Mouse (Mus musculus) midbrain, embryonic 11.5 days (tissue): ENCODE measurements around the gene Kdm4b. TPM values are rescaled to one million over a fixed set of nuclear protein-coding genes. Genes with fewer than 3 reads are reported as not detected.
A peak's percentile ranks its signal among the peaks of the same experiment; 100 is the strongest.

ENCODE experiments used
- ATAC-seq: fragments of 200-750 bp; cut with Nextera tagmentation; 2 replicates; pipeline ENCODE4 v1.8.0; 2017; ENCODE audit warnings: moderate TSS enrichment, moderate library complexity; ENCODE audit not compliant: low FRiP score
- DNase-seq: peaks from one replicate; pipeline ENCODE4 v3.0.0; 2015; ENCODE audit warnings: low spot score; ENCODE audit errors: missing footprints
- H3K27ac ChIP-seq: fragments of 300-500 bp; sonication (generic); 2 replicates; pipeline ENCODE4 v1.5.1; 2014; ENCODE audit warnings: low read depth, low read length
- H3K27me3 ChIP-seq: fragments of 300-500 bp; sonication (generic); 2 replicates; pipeline ENCODE4 v1.6.1; 2014; ENCODE audit warnings: mild to moderate bottlenecking, low read length, moderate library complexity, mixed read lengths; ENCODE audit not compliant: control insufficient read depth, insufficient read depth
- H3K36me3 ChIP-seq: fragments of 300-500 bp; sonication (generic); 2 replicates; pipeline ENCODE4 v1.6.1; 2014; ENCODE audit warnings: mild to moderate bottlenecking, low read length, moderate library complexity, mixed read lengths; ENCODE audit not compliant: control insufficient read depth, insufficient read depth
- H3K4me1 ChIP-seq: fragments of 300-500 bp; sonication (generic); 2 replicates; pipeline ENCODE4 v1.6.1; 2014; ENCODE audit warnings: low read length; ENCODE audit not compliant: control insufficient read depth, insufficient read depth
- H3K4me2 ChIP-seq: fragments of 300-500 bp; sonication (generic); 2 replicates; pipeline ENCODE4 v1.6.1; 2014; ENCODE audit warnings: mild to moderate bottlenecking, moderate library complexity
- H3K4me3 ChIP-seq: fragments of 300-500 bp; sonication (generic); 2 replicates; pipeline ENCODE4 v1.5.1; 2014; ENCODE audit warnings: low read depth, low read length
- H3K9ac ChIP-seq: fragments of 300-500 bp; sonication (generic); 2 replicates; pipeline ENCODE4 v1.6.1; 2014; ENCODE audit warnings: low read length
- H3K9me3 ChIP-seq: fragments of 300-500 bp; sonication (generic); 2 replicates; pipeline ENCODE4 v1.6.1; 2016; ENCODE audit warnings: low read length; ENCODE audit not compliant: control insufficient read depth
- WGBS: fragments of 180-500 bp; shearing (Covaris S2); extraction: QIAGEN DNeasy Blood & Tissue Kit; methylation state at CpG from one replicate; pipeline ENCODE4 v1.1.7; 2014; 5-methylcytosine and 5-hydroxymethylcytosine counted together
- microRNA-seq: library from miRNA; unstranded; fragments of <30 nt; microRNA quantifications from one replicate; pipeline ENCODE4, GENCODE M21; 2017
- polyA plus RNA-seq: library from polyadenylated mRNA; unstranded; fragments of >200 nt; fragmentation: Nextera tagmentation; extraction: Ambion mirVana; gene quantifications from 2 replicates; pipeline ENCODE4 v1.2.1, GENCODE M21; 2014

Gene Kdm4b
- polyA plus RNA-seq, 1 experiment from 2014 or later, result 39.6 TPM

GRCm38 (mm10) chr17:56443341-56443795 lies 117.5 kb downstream of the Kdm4b start:
- H3K4me1 ChIP-seq, result peaks cover 12% of the 10 kb centered on the region
- H3K4me3 ChIP-seq, result no peak overlapping the region
- H3K9ac ChIP-seq, result no peak overlapping the region
- peaks cover 18% of the 10 kb centered on the region for H3K36me3 ChIP-seq
- no peaks in the 10 kb centered on the region for H3K27me3 ChIP-seq
- no peaks in the 10 kb centered on the region for H3K9me3 ChIP-seq
- DNase-seq, result no peak
- 86% methylated on average over 5 of the region's 5 CpGs for WGBS
- no peak for ATAC-seq
- no peak overlapping the region for H3K4me2 ChIP-seq
- no peak overlapping the region for H3K27ac ChIP-seq

DNA sequence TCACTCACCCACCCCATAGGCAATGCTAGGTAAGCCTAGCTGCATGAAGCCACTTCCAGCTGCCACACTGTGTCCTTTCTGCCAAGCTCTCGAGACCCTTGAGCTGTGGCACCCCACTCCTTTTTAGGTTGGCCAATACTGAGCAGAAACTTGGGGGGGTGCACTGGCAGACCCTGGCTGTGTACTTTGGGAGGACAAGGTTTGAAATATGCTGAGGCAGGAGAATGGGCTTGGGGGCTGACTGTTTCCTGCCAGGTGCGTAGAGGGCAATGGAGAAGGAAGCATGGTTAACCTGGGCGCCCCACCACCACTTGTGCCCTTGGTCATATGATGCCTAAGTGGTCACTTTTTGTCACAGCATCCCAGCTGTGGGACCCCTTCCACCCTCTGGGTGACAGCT lies 118.9 kb downstream of the Kdm4b start:
- peak; percentile 10 for ATAC-seq
- 96% methylated on average over 3 of the region's 3 CpGs for WGBS

DNA sequence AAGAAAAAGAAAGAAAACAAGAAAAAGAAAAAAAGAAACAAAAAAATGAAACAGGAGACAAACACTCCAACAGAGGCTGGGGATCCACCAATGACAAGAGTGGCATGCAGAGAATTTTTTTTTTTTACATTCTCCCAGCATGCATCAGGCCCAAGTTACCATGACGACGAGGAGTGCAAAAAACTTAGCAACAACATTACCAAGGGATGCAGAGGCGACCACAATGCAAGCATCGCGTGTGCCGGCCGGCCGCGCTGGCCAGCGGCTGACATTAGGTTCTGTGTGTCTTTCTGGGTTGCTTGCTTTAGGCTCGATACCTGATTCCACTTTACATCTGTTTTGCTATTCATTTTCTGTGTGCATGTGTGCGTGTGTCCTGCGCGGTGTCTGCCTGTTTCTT lies 119.5 kb downstream of the Kdm4b start:
- ATAC-seq (peak; percentile 42; the same call in 1 of the 2 replicates), DNase-seq (peak; percentile 92)
- H3K4me1 ChIP-seq, result peaks cover 10% of the 10 kb centered on the region
- H3K27ac ChIP-seq, result peak overlapping the region; percentile 35; the same call in 1 of the 2 replicates
- H3K27me3 ChIP-seq, result no peaks in the 10 kb centered on the region
- H3K36me3 ChIP-seq, result peaks cover 29% of the 10 kb centered on the region
- H3K9ac ChIP-seq, result peak overlapping the region; percentile 47; the same call in 1 of the 2 replicates
- WGBS, result 51% methylated on average over 14 of the region's 14 CpGs
- H3K4me3 ChIP-seq, result no peak overlapping the region
- no peaks in the 10 kb centered on the region for H3K9me3 ChIP-seq
- H3K4me2 ChIP-seq, result no peak overlapping the region

More for the DNA sequence above, 118.9 kb downstream of the Kdm4b start:
- no peak overlapping the region for H3K27ac ChIP-seq
- H3K4me3 ChIP-seq, result no peak overlapping the region
- H3K4me2 ChIP-seq, result no peak overlapping the region
- no peaks in the 10 kb centered on the region for H3K9me3 ChIP-seq
- H3K36me3 ChIP-seq, result peaks cover 27% of the 10 kb centered on the region
- no peak for DNase-seq
- no peak overlapping the region for H3K9ac ChIP-seq
- H3K27me3 ChIP-seq, result no peaks in the 10 kb centered on the region
- H3K4me1 ChIP-seq, result peaks cover 12% of the 10 kb centered on the region

GRCm38 (mm10) chr17:56447716-56448115 lies 121.9 kb downstream of the Kdm4b start:
- H3K9me3 ChIP-seq, result no peaks in the 10 kb centered on the region
- DNase-seq, result no peak
- H3K36me3 ChIP-seq, result peaks cover 41% of the 10 kb centered on the region
- H3K4me2 ChIP-seq, result no peak overlapping the region
- H3K9ac ChIP-seq, result no peak overlapping the region
- WGBS, result 81% methylated on average over 2 of the region's 2 CpGs
- H3K27ac ChIP-seq, result no peak overlapping the region
- peaks cover 10% of the 10 kb centered on the region for H3K4me1 ChIP-seq
- no peak for ATAC-seq
- H3K4me3 ChIP-seq, result no peak overlapping the region
- no peaks in the 10 kb centered on the region for H3K27me3 ChIP-seq

Small RNA genes lying within 50 kb of the gene (microRNA-seq; reads per million reads assigned to microRNA genes)
- 4.0 reads per million, percentile 18 among the genes with 10 or more reads in this experiment for gene Mir6977

Other genes with a start within 250 kb of the Kdm4b start
- gene Hdgfl2, start 246.4 kb upstream of the Kdm4b start, polyA plus RNA-seq, result 104 and 121 TPM in 2 replicates
- gene Plin4, start 216.3 kb upstream of the Kdm4b start, polyA plus RNA-seq, result 0.05 and 0.07 TPM in 2 replicates
- gene Plin5, start 208.5 kb upstream of the Kdm4b start, polyA plus RNA-seq, result 0.07 TPM in 1 of 2 replicates, not detected in the other
- gene Lrg1, start 204.1 kb upstream of the Kdm4b start, polyA plus RNA-seq, result 0.15 TPM in 1 of 2 replicates, not detected in the other
- 1.9 TPM in 2 replicates for gene Sema6b, start 185.7 kb upstream of the Kdm4b start, polyA plus RNA-seq
- 5.8 and 7.7 TPM in 2 replicates for gene Tnfaip8l1, start 163.6 kb upstream of the Kdm4b start, polyA plus RNA-seq
- gene Mydgf, start 142.1 kb upstream of the Kdm4b start, polyA plus RNA-seq, result 52.3 and 57.7 TPM in 2 replicates
- gene Dpp9, start 107.2 kb upstream of the Kdm4b start, polyA plus RNA-seq, result 29.5 and 33.8 TPM in 2 replicates
- 12.6 and 12.7 TPM in 2 replicates for gene Fem1a, start 69.3 kb upstream of the Kdm4b start, polyA plus RNA-seq
- gene Ticam1, start 49.3 kb upstream of the Kdm4b start, polyA plus RNA-seq, result 1.7 and 2.6 TPM in 2 replicates
- gene Plin3, start 33.2 kb upstream of the Kdm4b start, polyA plus RNA-seq, result 27.5 and 34.0 TPM in 2 replicates
- not detected in 2 replicates for gene Arrdc5, start 25.8 kb upstream of the Kdm4b start, polyA plus RNA-seq
- gene Uhrf1, start 22.7 kb upstream of the Kdm4b start, polyA plus RNA-seq, result 123 and 138 TPM in 2 replicates
- gene Ptprs, start 150.4 kb downstream of the Kdm4b start, polyA plus RNA-seq, result 115 and 125 TPM in 2 replicates
- gene Znrf4, start 186.4 kb downstream of the Kdm4b start, polyA plus RNA-seq, result not detected in 2 replicates
- 0.45 and 0.58 TPM in 2 replicates for gene Gm20219, start 228.3 kb downstream of the Kdm4b start, polyA plus RNA-seq